Mouse (Mus musculus): ENCODE measurements at regions not wholly inside any gene's neighbourhood (a gene's known extent, or its start where the extent isn't known, plus 50 kb on each side); places are given as distances from the start of the nearest gene placed in this dataset.

DNA sequence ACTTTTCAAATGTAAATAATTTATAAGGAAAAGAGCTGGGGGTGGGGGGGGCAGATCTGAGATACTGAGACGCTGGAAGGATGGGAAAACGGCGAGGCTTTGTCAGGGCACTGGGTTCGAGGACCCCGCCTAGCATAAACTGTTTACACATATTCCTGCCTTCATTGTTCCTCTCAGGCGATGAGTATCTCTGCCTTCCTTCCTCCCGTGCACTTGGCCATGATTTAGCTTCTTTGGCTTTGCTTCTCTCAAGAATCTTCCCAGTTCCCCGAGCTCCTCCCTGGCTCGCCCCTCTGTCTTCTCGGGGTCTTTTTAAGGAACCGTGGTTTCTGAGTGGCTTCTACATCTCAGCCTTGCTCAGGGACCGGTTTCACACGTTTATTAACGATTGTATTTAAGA, 127.3 kb upstream of the Zeb2 start:
- peak overlapping the region; percentile 79 for H3K27ac ChIP-seq (ENCODE audit: insufficient read depth, low read depth, low read length)
- H3K4me3 ChIP-seq (ENCODE audit: insufficient read depth, low read length), result no peak overlapping the region
- H3K4me1 ChIP-seq (ENCODE audit: control insufficient read depth, insufficient read depth, low read length), result peaks cover 33% of the 10 kb centered on the region
- TF ChIP-seq POLR2A (IDR thresholded peaks at IDR 0.05; ENCODE audit: borderline replicate concordance, low read depth, low read length) (no peak), CTCF (IDR thresholded peaks at IDR 0.05; ENCODE audit: low read depth, low read length) (no peak)

DNA sequence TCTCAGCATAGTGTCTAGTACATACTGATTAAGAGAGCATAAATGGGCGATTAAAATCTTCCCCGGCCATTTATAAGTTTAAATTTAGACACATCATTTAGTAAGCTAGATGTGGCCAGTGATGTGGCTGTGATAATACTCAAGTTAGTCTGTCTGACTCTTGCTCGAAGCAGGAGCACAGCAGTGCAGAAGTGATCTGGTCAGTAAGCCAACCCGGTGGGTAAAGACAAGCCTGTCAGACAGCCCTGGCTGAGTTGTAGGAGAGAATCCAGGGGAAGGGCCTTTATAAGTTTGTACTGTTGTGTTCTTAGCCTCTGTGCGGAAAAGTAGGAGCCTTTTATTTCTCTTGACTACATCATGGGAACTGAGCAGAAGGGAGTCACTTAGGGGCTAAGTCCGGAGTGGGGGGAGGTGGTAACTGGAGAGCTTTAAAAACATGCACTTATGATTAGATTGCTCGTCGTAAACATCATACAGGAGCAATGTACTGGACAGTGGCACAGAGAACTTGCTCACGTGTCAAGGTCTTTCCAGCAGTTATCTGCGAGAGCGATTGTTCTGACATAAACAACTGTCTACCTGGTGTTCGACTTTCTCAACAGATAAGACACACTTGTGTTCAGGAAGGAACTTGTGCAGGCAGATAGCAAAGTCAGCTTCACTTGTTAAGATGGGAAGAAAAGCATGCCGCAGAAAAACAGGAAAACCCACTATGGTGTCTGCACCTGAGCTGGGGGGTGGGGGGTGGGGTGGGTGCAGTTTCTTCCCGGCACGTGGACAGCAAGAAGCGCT, 122.5 kb upstream of the Zeb2 start:
- Histone ChIP-seq H3K27ac (ENCODE audit: insufficient read depth, low read depth, low read length) (peak overlapping the region; percentile 91), H3K4me3 (ENCODE audit: insufficient read depth, low read length) (no peak overlapping the region), H3K4me1 (ENCODE audit: control insufficient read depth, insufficient read depth, low read length) (peaks cover 29% of the 10 kb centered on the region)

DNA sequence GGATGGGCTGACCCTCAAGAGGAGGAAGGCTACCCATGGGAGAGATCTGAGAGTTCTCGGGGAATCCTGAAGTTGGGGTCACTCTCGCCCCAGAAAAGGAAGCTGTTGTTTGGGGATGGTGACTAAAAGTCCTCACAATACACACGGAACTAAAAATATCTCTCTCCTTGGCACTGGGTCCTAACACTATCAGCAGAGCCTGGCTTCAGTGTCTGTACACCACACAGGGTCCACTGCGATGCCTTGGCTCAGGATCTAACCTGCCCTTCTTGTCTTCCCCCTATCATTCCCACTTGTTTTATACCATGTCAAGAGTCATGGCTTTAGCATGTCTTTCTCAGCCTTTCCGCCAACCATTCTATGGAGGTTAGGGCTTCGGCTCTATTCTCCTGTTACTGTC, 121.8 kb upstream of the Zeb2 start:
- H3K4me1 ChIP-seq (ENCODE audit: control insufficient read depth, insufficient read depth, low read length), result peaks cover 25% of the 10 kb centered on the region
- peak overlapping the region; percentile 91 for H3K27ac ChIP-seq (ENCODE audit: insufficient read depth, low read depth, low read length)
- no peak for TF ChIP-seq POLR2A (IDR thresholded peaks at IDR 0.05; ENCODE audit: borderline replicate concordance, low read depth, low read length)
- TF ChIP-seq CTCF (IDR thresholded peaks at IDR 0.05; ENCODE audit: low read depth, low read length), result no peak
- H3K4me3 ChIP-seq (ENCODE audit: insufficient read depth, low read length), result no peak overlapping the region

More for the DNA sequence above, 122.5 kb upstream of the Zeb2 start:
- TF ChIP-seq CTCF (IDR thresholded peaks at IDR 0.05; ENCODE audit: low read depth, low read length) (no peak), POLR2A (IDR thresholded peaks at IDR 0.05; ENCODE audit: borderline replicate concordance, low read depth, low read length) (no peak)

DNA sequence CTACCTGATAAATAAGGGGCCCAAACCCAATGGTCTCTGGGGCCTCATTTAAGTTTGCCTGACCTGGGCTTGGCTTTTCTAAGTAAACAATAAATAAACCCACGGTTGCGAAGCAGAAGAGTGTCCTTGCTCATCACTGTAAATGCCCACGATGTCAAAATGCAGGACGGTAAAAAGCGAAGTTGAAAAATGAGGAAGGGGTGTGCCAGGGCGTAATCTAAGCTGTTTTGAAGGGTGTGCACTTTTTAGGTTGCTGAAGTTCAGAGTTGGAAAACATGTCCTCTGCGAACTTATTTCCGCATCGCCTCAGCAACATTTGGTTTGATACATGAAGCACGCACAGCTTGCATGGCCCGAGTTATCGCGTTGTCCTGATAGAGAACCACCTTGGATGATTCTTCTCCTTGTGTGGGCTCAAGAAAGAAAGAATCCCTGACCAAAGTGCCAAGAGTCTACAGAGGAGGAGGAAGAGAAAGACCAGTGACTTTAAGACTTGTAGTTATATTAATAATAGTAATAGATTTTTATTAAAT, 119.0 kb upstream of the Zeb2 start:
- peaks cover 31% of the 10 kb centered on the region for H3K4me1 ChIP-seq (ENCODE audit: control insufficient read depth, insufficient read depth, low read length)
- H3K4me3 ChIP-seq (ENCODE audit: insufficient read depth, low read length), result no peak overlapping the region
- no peak overlapping the region for H3K27ac ChIP-seq (ENCODE audit: insufficient read depth, low read depth, low read length)
- TF ChIP-seq POLR2A (IDR thresholded peaks at IDR 0.05; ENCODE audit: borderline replicate concordance, low read depth, low read length), result no peak

DNA sequence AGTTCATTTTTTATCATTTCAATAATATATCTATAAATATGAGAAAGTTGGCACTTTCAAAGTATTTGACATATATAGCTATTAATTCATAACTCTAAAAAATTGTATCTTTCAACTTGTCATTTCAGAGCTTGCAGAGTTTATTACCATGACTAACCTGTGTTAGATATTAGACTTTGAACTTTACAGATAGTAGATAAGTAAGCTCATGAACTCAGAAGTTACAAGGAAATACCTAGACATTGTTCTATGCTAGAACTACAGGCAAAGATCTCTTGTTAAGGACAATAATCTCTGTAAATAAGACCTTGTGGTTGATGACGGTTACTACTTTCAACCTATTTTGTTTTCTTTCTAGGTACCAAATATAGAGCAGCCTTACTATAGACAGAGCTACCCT, 117.0 kb upstream of the Zeb2 start:
- H3K27ac ChIP-seq (ENCODE audit: insufficient read depth, low read depth, low read length), result no peak overlapping the region
- no peak for TF ChIP-seq POLR2A (IDR thresholded peaks at IDR 0.05; ENCODE audit: borderline replicate concordance, low read depth, low read length)
- no peak for TF ChIP-seq CTCF (IDR thresholded peaks at IDR 0.05; ENCODE audit: low read depth, low read length)
- peaks cover 35% of the 10 kb centered on the region for H3K4me1 ChIP-seq (ENCODE audit: control insufficient read depth, insufficient read depth, low read length)
- no peak overlapping the region for H3K4me3 ChIP-seq (ENCODE audit: insufficient read depth, low read length)

DNA sequence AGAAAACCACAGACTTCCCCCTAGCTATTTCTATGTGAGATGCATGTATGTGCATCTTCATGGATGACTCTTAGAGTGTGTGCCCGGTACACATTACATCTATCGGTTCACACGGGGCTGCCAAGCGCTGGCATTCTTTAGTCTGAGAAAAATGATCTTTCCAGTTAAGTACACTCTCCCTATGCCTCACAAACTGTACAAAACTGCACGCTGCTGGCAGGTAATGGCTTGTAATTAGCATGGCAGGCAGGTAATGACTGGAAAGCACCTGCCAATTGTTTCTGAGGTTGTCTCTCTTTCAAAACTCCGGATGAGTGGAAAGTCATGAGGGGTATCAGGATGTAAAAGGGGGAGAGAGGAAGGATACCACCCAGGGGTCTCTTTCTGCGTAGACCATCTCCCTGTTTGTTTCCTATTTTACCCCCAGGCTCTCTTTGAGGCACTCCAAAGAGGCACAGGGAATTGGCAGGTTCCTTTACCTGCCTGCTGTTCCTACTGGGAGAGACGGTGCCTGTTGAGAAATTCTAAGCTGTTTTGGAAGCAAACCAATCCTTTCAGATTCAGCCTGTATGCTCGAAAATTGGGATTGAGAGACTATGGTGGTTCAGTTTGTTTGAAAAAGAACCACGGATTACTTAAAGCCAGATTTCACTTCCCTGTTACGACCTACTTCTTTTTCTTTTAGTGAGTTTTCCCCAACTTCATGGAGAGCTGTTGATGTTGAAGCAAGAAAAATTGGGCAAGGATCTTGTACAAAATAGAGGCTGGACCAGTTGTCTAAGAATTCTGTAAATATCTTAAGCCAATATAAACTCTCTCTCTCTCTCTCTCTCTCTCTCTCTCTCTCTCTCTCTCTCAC, 113.4 kb upstream of the Zeb2 start:
- peak overlapping the region; percentile 64 for H3K27ac ChIP-seq (ENCODE audit: insufficient read depth, low read depth, low read length)
- TF ChIP-seq CTCF (IDR thresholded peaks at IDR 0.05; ENCODE audit: low read depth, low read length), result no peak
- TF ChIP-seq POLR2A (IDR thresholded peaks at IDR 0.05; ENCODE audit: borderline replicate concordance, low read depth, low read length), result no peak
- H3K4me1 ChIP-seq (ENCODE audit: control insufficient read depth, insufficient read depth, low read length), result peaks cover 22% of the 10 kb centered on the region
- H3K4me3 ChIP-seq (ENCODE audit: insufficient read depth, low read length), result no peak overlapping the region

DNA sequence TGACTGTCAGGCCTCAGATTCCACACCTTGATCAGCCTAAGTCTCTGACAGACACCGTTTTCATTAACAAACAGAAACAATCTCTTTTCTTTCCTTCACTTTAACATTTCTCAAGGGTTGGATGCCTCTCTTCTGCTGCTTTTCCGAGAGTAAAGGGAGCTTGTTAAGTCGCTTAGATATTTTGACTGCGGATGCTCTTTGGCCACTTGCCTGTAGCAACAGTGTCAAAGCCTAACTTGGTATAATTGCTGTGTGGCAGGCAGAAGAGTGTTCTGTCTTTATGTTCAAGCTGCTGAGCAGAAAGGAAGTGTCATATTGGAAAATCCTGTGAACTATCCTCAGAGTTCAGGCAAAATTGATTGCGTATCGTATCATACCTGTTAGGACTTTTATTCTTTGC, 112.3 kb upstream of the Zeb2 start:
- H3K4me1 ChIP-seq (ENCODE audit: control insufficient read depth, insufficient read depth, low read length), result peaks cover 22% of the 10 kb centered on the region
- H3K4me3 ChIP-seq (ENCODE audit: insufficient read depth, low read length), result no peak overlapping the region
- no peak overlapping the region for H3K27ac ChIP-seq (ENCODE audit: insufficient read depth, low read depth, low read length)
- TF ChIP-seq POLR2A (IDR thresholded peaks at IDR 0.05; ENCODE audit: borderline replicate concordance, low read depth, low read length) (no peak), CTCF (IDR thresholded peaks at IDR 0.05; ENCODE audit: low read depth, low read length) (no peak)

DNA sequence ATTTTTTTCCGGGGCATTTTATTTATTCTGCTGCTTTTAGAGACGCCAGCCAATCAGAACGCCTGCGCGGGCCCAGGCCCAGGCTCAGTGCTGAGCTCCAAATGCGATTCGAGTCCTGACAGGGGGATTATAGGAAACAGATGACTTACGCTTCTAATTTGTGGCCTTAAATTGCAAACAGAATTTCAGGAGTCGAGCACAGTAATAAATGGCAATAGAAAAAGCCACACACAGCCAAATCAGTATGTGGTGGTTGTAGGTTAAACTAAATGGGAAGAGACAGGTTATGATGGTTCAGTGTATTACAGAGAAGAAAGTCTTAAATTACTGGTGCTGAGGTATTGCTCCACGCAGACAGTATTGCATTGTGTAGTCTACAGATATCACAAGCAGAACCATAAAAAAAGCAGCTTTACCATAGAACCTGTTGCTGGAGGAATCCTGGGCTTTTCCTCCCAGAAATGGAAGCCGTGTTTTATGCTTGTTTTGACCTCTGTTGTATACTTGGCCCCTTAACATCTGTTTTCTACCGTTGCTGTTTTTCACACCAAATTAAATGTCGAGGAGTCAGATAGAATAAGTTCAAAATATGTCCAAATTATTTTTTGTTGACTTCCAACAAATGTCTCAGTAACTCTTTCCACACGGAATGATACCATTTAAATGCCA, 110.2 kb upstream of the Zeb2 start:
- H3K4me3 ChIP-seq (ENCODE audit: insufficient read depth, low read length), result no peak overlapping the region
- TF ChIP-seq POLR2A (IDR thresholded peaks at IDR 0.05; ENCODE audit: borderline replicate concordance, low read depth, low read length) (no peak), CTCF (IDR thresholded peaks at IDR 0.05; ENCODE audit: low read depth, low read length) (no peak)

DNA sequence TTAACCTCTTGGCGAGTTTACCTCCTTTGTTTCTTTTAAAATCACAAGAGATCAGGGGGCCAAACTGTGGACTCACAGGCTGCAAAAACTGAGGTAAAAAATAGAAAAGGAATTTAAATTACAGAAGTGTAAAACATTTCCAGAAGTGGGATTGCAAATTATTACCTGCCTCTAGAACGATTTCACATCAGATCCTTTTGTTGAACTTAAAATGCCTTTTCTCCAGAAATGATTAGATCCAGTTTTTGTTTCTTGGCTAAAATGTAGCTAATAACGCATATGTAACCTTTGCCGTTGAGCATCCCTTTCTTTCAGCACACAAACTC, 108.8 kb upstream of the Zeb2 start:
- no peak overlapping the region for H3K4me3 ChIP-seq (ENCODE audit: insufficient read depth, low read length)
- no peak overlapping the region for H3K27ac ChIP-seq (ENCODE audit: insufficient read depth, low read depth, low read length)
- peaks cover 14% of the 10 kb centered on the region for H3K4me1 ChIP-seq (ENCODE audit: control insufficient read depth, insufficient read depth, low read length)
- no peak for TF ChIP-seq POLR2A (IDR thresholded peaks at IDR 0.05; ENCODE audit: borderline replicate concordance, low read depth, low read length)

More for the DNA sequence above, 110.2 kb upstream of the Zeb2 start:
- Histone ChIP-seq H3K4me1 (ENCODE audit: control insufficient read depth, insufficient read depth, low read length) (peaks cover 22% of the 10 kb centered on the region), H3K27ac (ENCODE audit: insufficient read depth, low read depth, low read length) (no peak overlapping the region)

Data from bone marrow macrophage, adult 2 months (primary cell).